Mouse (Mus musculus): ENCODE data around the gene Tmem30b. TPM values are rescaled to one million over a fixed set of nuclear protein-coding genes. Genes with fewer than 3 reads are reported as not detected.
"Not testable (repeated sequence)": the region's sequence is repeated elsewhere in the genome, so short reads cannot be mapped to it uniquely, and the experiment has no call there.

Gene Tmem30b
- polyA plus RNA-seq, 1 experiment from 2014 or later = 41.3 TPM

DNA sequence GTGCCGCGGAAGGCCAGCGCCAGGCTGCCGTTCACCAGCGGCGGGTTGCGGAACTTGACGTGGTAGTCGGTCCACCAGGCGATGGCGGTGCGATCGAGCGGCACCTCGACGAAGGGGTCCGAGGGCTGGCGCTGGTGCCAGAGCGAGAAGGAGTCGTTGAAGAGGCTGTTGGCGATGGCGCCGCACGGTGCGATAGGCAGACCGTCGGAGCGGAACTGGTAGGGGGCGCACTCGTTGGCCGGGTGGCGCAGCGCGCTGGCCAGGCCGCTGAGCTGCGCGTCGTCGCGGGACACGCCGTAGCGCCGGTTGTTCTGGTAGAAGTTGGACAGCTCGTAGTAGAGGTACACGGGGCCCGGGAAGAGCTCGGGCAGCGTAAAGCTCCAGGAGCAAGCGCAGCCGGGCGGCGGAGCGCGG lies 513 bp downstream of the Tmem30b start:
- H3K4me3 ChIP-seq (ENCODE audit: low read depth, low read length) = peak overlapping the region; percentile 37
- peak overlapping the region; percentile 62 for H3K4me2 ChIP-seq (ENCODE audit: low read length)
- WGBS = 2% methylated on average over 50 of the region's 55 CpGs
- DNase-seq (ENCODE audit: low spot score) (peak; percentile 80), ATAC-seq (replicated peaks; ENCODE audit: low FRiP score, low TSS enrichment, low read depth) (peak; percentile 29)
- H3K27me3 ChIP-seq (replicated peaks; ENCODE audit: control insufficient read depth, insufficient read depth, low read length) = peaks cover 76% of the 10 kb centered on the region
- H3K9ac ChIP-seq (ENCODE audit: low read length) = peak overlapping the region; percentile 43
- H3K36me3 ChIP-seq (ENCODE audit: control insufficient read depth, insufficient read depth, low read length) = no peaks in the 10 kb centered on the region
- peak overlapping the region; percentile 34 for H3K27ac ChIP-seq (ENCODE audit: low read depth)
- H3K4me1 ChIP-seq (replicated peaks; ENCODE audit: control insufficient read depth, insufficient read depth, low read length) = 0 out of 2 replicates have a peak, but pooled peaks cover 5% of the 10 kb centered on the region
- no peaks in the 10 kb centered on the region for H3K9me3 ChIP-seq (ENCODE audit: control insufficient read depth, low read length)

GRCm38 (mm10) chr12:73544736-73545671 lies 1.2 kb downstream of the Tmem30b start:
- Histone ChIP-seq H3K4me3 (ENCODE audit: low read depth, low read length) (peak overlapping the region; percentile 37), H3K27me3 (replicated peaks; ENCODE audit: control insufficient read depth, insufficient read depth, low read length) (peaks cover 69% of the 10 kb centered on the region), H3K4me1 (replicated peaks; ENCODE audit: control insufficient read depth, insufficient read depth, low read length) (0 out of 2 replicates have a peak, but pooled peaks cover 5% of the 10 kb centered on the region), H3K9me3 (ENCODE audit: control insufficient read depth, low read length) (no peaks in the 10 kb centered on the region), H3K4me2 (ENCODE audit: low read length) (peak overlapping the region; percentile 62), H3K36me3 (ENCODE audit: control insufficient read depth, insufficient read depth, low read length) (no peaks in the 10 kb centered on the region), H3K9ac (ENCODE audit: low read length) (peak overlapping the region; percentile 43), H3K27ac (ENCODE audit: low read depth) (no peak overlapping the region)
- 13% methylated on average over 48 of the region's 48 CpGs for WGBS
- ATAC-seq (replicated peaks; ENCODE audit: low FRiP score, low TSS enrichment, low read depth) (no peak), DNase-seq (ENCODE audit: low spot score) (no peak)

DNA sequence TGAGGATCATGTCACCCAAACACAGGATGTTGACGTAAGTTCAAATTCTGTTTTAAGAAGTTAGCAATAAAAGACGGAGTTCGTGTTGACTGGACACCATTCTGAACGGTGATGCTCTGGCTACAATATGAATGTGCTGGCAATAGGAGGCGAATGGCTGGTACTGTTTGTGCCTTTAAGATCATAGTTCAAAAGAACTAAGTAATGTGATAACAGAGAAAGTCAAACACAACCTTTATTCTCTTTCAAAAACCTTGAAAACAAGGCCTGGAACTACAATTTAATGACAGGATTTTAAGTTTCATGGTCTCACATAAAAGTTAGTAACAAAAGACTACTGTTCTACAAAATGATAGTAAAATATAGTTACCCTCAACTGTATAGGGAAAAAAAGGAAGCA lies 3.0 kb downstream of the Tmem30b start:
- H3K27me3 ChIP-seq (replicated peaks; ENCODE audit: control insufficient read depth, insufficient read depth, low read length) = peaks cover 63% of the 10 kb centered on the region

DNA sequence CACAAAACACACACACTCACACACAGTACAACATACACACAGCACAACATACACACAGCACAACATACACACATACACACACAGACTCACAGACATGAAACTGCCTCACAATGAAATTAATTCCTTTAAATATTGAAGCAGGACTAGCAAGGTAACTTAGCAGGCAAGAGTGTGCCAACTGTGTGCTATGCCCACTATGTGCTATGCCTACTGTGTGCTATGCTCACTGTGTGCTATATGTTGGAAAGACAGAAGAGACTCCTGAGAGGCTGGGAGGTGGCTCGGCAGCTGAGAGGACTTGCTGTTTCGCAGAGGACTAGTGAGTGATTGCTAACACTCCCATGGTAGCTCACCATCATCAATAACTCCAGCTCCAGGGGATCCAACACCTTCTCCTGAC lies 5.8 kb downstream of the Tmem30b start:
- 0 out of 2 replicates have a peak, but pooled peaks cover 2% of the 10 kb centered on the region for H3K4me1 ChIP-seq (replicated peaks; ENCODE audit: control insufficient read depth, insufficient read depth, low read length)
- no peaks in the 10 kb centered on the region for H3K36me3 ChIP-seq (ENCODE audit: control insufficient read depth, insufficient read depth, low read length)
- ATAC-seq (replicated peaks; ENCODE audit: low FRiP score, low TSS enrichment, low read depth) (no peak), DNase-seq (ENCODE audit: low spot score) (no peak)
- WGBS = 84% methylated on average over 2 of the region's 2 CpGs
- H3K27me3 ChIP-seq (replicated peaks; ENCODE audit: control insufficient read depth, insufficient read depth, low read length) = peaks cover 35% of the 10 kb centered on the region
- no peak overlapping the region for H3K4me3 ChIP-seq (ENCODE audit: low read depth, low read length)
- no peak overlapping the region for H3K27ac ChIP-seq (ENCODE audit: low read depth)
- no peak overlapping the region for H3K4me2 ChIP-seq (ENCODE audit: low read length)
- H3K9me3 ChIP-seq (ENCODE audit: control insufficient read depth, low read length) = no peaks in the 10 kb centered on the region
- H3K9ac ChIP-seq (ENCODE audit: low read length) = no peak overlapping the region

More for the DNA sequence above, 3.0 kb downstream of the Tmem30b start:
- no peaks in the 10 kb centered on the region for H3K36me3 ChIP-seq (ENCODE audit: control insufficient read depth, insufficient read depth, low read length)
- 0 out of 2 replicates have a peak, but pooled peaks cover 5% of the 10 kb centered on the region for H3K4me1 ChIP-seq (replicated peaks; ENCODE audit: control insufficient read depth, insufficient read depth, low read length)
- H3K9ac ChIP-seq (ENCODE audit: low read length) = no peak overlapping the region
- no peak overlapping the region for H3K27ac ChIP-seq (ENCODE audit: low read depth)
- ATAC-seq (replicated peaks; ENCODE audit: low FRiP score, low TSS enrichment, low read depth) = no peak
- 74% methylated on average over 5 of the region's 5 CpGs for WGBS
- no peak overlapping the region for H3K4me3 ChIP-seq (ENCODE audit: low read depth, low read length)
- H3K9me3 ChIP-seq (ENCODE audit: control insufficient read depth, low read length) = no peaks in the 10 kb centered on the region
- peak overlapping the region; percentile 26; the same call in 1 of the 2 replicates for H3K4me2 ChIP-seq (ENCODE audit: low read length)
- DNase-seq (ENCODE audit: low spot score) = no peak

DNA sequence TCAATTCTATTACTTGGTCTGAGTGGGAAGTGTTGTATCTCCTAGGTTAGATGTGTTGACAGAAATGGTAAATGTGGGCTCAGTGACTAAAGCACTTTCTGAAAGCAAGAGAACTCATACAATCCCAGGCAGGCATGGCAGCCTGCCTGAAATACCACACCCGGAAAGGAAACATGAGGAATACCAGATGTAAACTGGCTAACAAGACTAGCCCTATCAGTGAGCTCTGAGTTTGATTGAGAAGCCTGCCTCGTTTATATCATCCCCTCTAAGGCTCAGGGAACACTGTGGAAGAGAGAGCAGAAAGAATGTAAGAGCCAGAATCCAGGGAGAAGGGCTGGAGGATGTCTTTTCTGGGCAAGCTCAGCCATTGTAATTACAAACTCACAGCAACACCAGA lies 7.0 kb downstream of the Tmem30b start:
- DNase-seq (ENCODE audit: low spot score) = no peak
- 16% methylated on average over 2 of the region's 2 CpGs for WGBS

DNA sequence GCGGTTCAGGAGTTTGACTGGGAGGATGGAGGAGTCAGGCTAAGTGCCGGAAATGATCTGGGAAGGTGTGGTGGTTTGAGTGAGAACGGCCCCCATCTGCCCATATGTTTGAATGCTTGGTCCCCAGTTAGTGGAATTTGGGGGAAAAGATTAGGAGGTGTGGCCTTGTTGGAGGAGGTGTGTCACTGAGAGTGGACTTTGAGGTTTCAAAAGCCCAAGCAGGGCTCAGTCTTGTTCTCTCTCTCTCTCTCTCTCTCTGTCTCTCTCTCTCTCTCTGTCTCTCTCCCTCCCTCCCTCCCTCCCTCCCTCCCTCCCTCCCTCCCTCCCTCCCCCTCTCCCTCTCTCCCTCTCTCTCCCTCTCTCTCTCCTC lies 8.1 kb downstream of the Tmem30b start:
- peak overlapping the region; percentile 36 for H3K4me2 ChIP-seq (ENCODE audit: low read length)
- H3K9ac ChIP-seq (ENCODE audit: low read length); H3K36me3 ChIP-seq (ENCODE audit: control insufficient read depth, insufficient read depth, low read length); H3K4me3 ChIP-seq (ENCODE audit: low read depth, low read length); H3K9me3 ChIP-seq (ENCODE audit: control insufficient read depth, low read length); H3K27ac ChIP-seq (ENCODE audit: low read depth); H3K4me1 ChIP-seq (replicated peaks; ENCODE audit: control insufficient read depth, insufficient read depth, low read length); DNase-seq (ENCODE audit: low spot score): not testable (repeated sequence)
- 41% methylated on average over 3 of the region's 3 CpGs for WGBS
- peaks cover 12% of the 10 kb centered on the region for H3K27me3 ChIP-seq (replicated peaks; ENCODE audit: control insufficient read depth, insufficient read depth, low read length)
- 0 out of 2 replicates have a peak, but pooled peaks have one; percentile 14 for ATAC-seq (replicated peaks; ENCODE audit: low FRiP score, low TSS enrichment, low read depth)

More for the DNA sequence above, 7.0 kb downstream of the Tmem30b start:
- H3K4me3 ChIP-seq (ENCODE audit: low read depth, low read length) = no peak overlapping the region
- H3K4me1 ChIP-seq (replicated peaks; ENCODE audit: control insufficient read depth, insufficient read depth, low read length) = no peaks in the 10 kb centered on the region
- H3K27me3 ChIP-seq (replicated peaks; ENCODE audit: control insufficient read depth, insufficient read depth, low read length) = peaks cover 22% of the 10 kb centered on the region
- no peak overlapping the region for H3K4me2 ChIP-seq (ENCODE audit: low read length)
- no peak for ATAC-seq (replicated peaks; ENCODE audit: low FRiP score, low TSS enrichment, low read depth)
- H3K36me3 ChIP-seq (ENCODE audit: control insufficient read depth, insufficient read depth, low read length) = no peaks in the 10 kb centered on the region
- no peaks in the 10 kb centered on the region for H3K9me3 ChIP-seq (ENCODE audit: control insufficient read depth, low read length)
- H3K27ac ChIP-seq (ENCODE audit: low read depth) = no peak overlapping the region
- H3K9ac ChIP-seq (ENCODE audit: low read length) = no peak overlapping the region

- ATAC-seq (replicated peaks; ENCODE audit: low FRiP score, low TSS enrichment, low read depth) (0 out of 2 replicates have a peak, but pooled peaks have one; percentile 53), DNase-seq (ENCODE audit: low spot score) (no peak)
- Histone ChIP-seq H3K9me3 (ENCODE audit: control insufficient read depth, low read length) (no peaks in the 10 kb centered on the region), H3K27ac (ENCODE audit: low read depth) (no peak overlapping the region), H3K4me1 (replicated peaks; ENCODE audit: control insufficient read depth, insufficient read depth, low read length) (no peaks in the 10 kb centered on the region), H3K4me3 (ENCODE audit: low read depth, low read length) (no peak overlapping the region), H3K36me3 (ENCODE audit: control insufficient read depth, insufficient read depth, low read length) (no peaks in the 10 kb centered on the region), H3K27me3 (replicated peaks; ENCODE audit: control insufficient read depth, insufficient read depth, low read length) (peaks cover 7% of the 10 kb centered on the region), H3K9ac (ENCODE audit: low read length) (no peak overlapping the region), H3K4me2 (ENCODE audit: low read length) (peak overlapping the region; percentile 36)
- 33% methylated on average over 17 of the region's 17 CpGs for WGBS
Observed at GRCm38 (mm10) chr12:73537499-73538138, 8.6 kb downstream of the Tmem30b start.

DNA sequence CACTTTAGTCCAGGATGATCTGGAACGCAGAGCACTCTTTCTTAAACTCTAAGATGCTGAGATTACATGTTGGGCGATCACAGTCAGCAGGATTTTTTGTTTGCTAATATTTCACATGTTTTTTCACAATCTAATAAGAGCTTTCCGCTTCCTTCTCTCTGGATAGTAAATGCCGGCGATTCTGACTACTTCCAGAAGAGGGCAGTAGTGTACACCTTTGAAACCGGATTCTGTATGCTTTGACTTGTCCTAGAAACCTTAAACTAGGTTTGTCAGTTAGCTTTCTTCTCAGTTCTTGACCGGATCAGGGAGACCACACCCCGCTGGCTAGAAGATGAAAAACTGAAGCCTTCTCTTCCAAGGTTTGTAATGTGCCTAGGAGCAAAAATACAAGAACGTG lies 11.6 kb downstream of the Tmem30b start:
- DNase-seq (ENCODE audit: low spot score) (peak; percentile 87), ATAC-seq (replicated peaks; ENCODE audit: low FRiP score, low TSS enrichment, low read depth) (no peak)
- 14% methylated on average over 9 of the region's 9 CpGs for whole genome bisulfite sequencing
- H3K4me2 ChIP-seq (ENCODE audit: low read length) = no peak overlapping the region
- H3K27ac ChIP-seq (ENCODE audit: low read depth) = no peak overlapping the region
- H3K4me3 ChIP-seq (ENCODE audit: low read depth, low read length) = no peak overlapping the region
- no peaks in the 10 kb centered on the region for H3K9me3 ChIP-seq (ENCODE audit: control insufficient read depth, low read length)
- no peaks in the 10 kb centered on the region for H3K36me3 ChIP-seq (ENCODE audit: control insufficient read depth, insufficient read depth, low read length)
- H3K4me1 ChIP-seq (replicated peaks; ENCODE audit: control insufficient read depth, insufficient read depth, low read length) = no peaks in the 10 kb centered on the region
- 0 out of 2 replicates have a peak, but pooled peaks cover 4% of the 10 kb centered on the region for H3K27me3 ChIP-seq (replicated peaks; ENCODE audit: control insufficient read depth, insufficient read depth, low read length)
- H3K9ac ChIP-seq (ENCODE audit: low read length) = no peak overlapping the region

Data from intestine, embryonic 14.5 days (tissue).